Mouse (Mus musculus): ENCODE results near the gene Slc2a1.

DNA sequence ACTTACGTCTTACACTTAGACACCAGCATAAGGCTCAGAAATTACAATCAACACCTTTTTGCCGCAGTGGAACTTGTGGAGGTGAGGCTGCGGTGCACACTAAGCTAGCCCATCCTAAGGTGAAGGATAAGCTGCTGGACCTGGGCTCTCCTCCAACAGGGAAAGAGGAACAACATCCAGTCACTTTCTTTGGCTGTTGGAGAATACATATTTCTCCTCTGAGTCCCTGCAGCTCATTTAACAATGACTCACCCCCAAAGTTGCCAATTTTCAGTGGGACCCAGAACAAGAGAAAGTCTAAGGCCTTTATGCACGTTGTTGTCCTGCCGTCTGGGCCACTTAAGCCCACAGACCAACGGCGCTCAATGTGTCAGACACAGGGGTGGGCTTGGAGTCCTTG lies 38.3 kb downstream of the Slc2a1 start:
- TF ChIP-seq EP300 (IDR thresholded peaks at IDR 0.05; ENCODE audit: low read length) (no peak), POLR2A (IDR thresholded peaks at IDR 0.05; ENCODE audit: low read depth, low read length) (no peak), USF1 (IDR thresholded peaks at IDR 0.05; ENCODE audit: low read depth, low read length) (no peak), CTCF (conservative IDR thresholded peaks at IDR 0.05 in 1 of 2, IDR thresholded peaks at IDR 0.05 in 1 of 2; ENCODE audit: low read depth in 2 of 2, low read length in 2 of 2) (no peak), ZNF384 (IDR thresholded peaks at IDR 0.05; ENCODE audit: low read depth, low read length) (no peak), MAX (IDR thresholded peaks at IDR 0.05; ENCODE audit: low read length) (no peak), ZC3H11A (IDR thresholded peaks at IDR 0.05; ENCODE audit: low read depth, low read length) (no peak), UBTF (IDR thresholded peaks at IDR 0.05; ENCODE audit: low read depth, low read length) (no peak), ELF1 (IDR thresholded peaks at IDR 0.05; ENCODE audit: low read depth, low read length) (no peak), NRF1 (IDR thresholded peaks at IDR 0.05; ENCODE audit: low read depth, low read length) (no peak), MEF2A (IDR thresholded peaks at IDR 0.05; ENCODE audit: borderline replicate concordance, low read depth, low read length) (no peak)

Measured in CH12.LX (cell line).